Mouse (Mus musculus): ENCODE measurements around the gene Spns2. TPM values are rescaled to one million over a fixed set of nuclear protein-coding genes. Genes with fewer than 3 reads are reported as not detected.

Gene Spns2
- 3.7 and 5.7 TPM in 2 replicates for polyA plus RNA-seq (2015; fragmentation: Nextera tagmentation; extraction: Ambion mirVana)

GRCm38 (mm10) chr11:72489881-72490301, at the start of gene Spns2:
TSS of gene Spns2 (minus strand) at chr11:72489904.
- peaks cover 32% of the 10 kb centered on the region for H3K4me1 ChIP-seq (ENCODE audit: control insufficient read depth, low read depth, low read length)
- H3K4me2 ChIP-seq (ENCODE audit: low read depth, low read length), result peak within 1 kb of the TSS; percentile 90
- WGBS (ENCODE audit: insufficient replicate concordance), result under 1% methylated on average over 42 of the region's 42 CpGs
- peak within 1 kb of the TSS; percentile 62 for H3K4me3 ChIP-seq (ENCODE audit: low read depth, low read length)
- no peaks in the 10 kb centered on the region for H3K9me3 ChIP-seq (replicated peaks; ENCODE audit: control insufficient read depth, low read length)
- H3K27ac ChIP-seq (ENCODE audit: low read length), result no peak within 1 kb of the TSS
- H3K36me3 ChIP-seq (ENCODE audit: control insufficient read depth, insufficient read depth), result no peaks in the 10 kb centered on the region
- peak; percentile 89 for ATAC-seq (ENCODE audit: low read depth)
- peak within 1 kb of the TSS; percentile 31 for H3K9ac ChIP-seq (ENCODE audit: low read depth, low read length)
- H3K27me3 ChIP-seq (ENCODE audit: control insufficient read depth, insufficient read depth, low read depth, low read length), result peaks cover 25% of the 10 kb centered on the region

GRCm38 (mm10) chr11:72538811-72539210, 49.1 kb upstream of the Spns2 start:
- Histone ChIP-seq H3K36me3 (ENCODE audit: control insufficient read depth, insufficient read depth) (no peaks in the 10 kb centered on the region), H3K9ac (ENCODE audit: low read depth, low read length) (no peak overlapping the region), H3K27ac (ENCODE audit: low read length) (no peak overlapping the region), H3K4me1 (ENCODE audit: control insufficient read depth, low read depth, low read length) (peaks cover 9% of the 10 kb centered on the region), H3K4me3 (ENCODE audit: low read depth, low read length) (no peak overlapping the region), H3K9me3 (replicated peaks; ENCODE audit: control insufficient read depth, low read length) (no peaks in the 10 kb centered on the region), H3K4me2 (ENCODE audit: low read depth, low read length) (no peak overlapping the region), H3K27me3 (ENCODE audit: control insufficient read depth, insufficient read depth, low read depth, low read length) (no peaks in the 10 kb centered on the region)
- ATAC-seq (ENCODE audit: low read depth), result no peak
- WGBS (ENCODE audit: insufficient replicate concordance), result 75% methylated on average over 7 of the region's 7 CpGs

- Histone ChIP-seq H3K4me2 (ENCODE audit: low read depth, low read length) (no peak overlapping the region), H3K36me3 (ENCODE audit: control insufficient read depth, insufficient read depth) (no peaks in the 10 kb centered on the region), H3K27ac (ENCODE audit: low read length) (no peak overlapping the region), H3K9me3 (replicated peaks; ENCODE audit: control insufficient read depth, low read length) (no peaks in the 10 kb centered on the region), H3K4me3 (ENCODE audit: low read depth, low read length) (no peak overlapping the region), H3K27me3 (ENCODE audit: control insufficient read depth, insufficient read depth, low read depth, low read length) (no peaks in the 10 kb centered on the region), H3K9ac (ENCODE audit: low read depth, low read length) (no peak overlapping the region), H3K4me1 (ENCODE audit: control insufficient read depth, low read depth, low read length) (peaks cover 9% of the 10 kb centered on the region)
- peak; percentile 54 for ATAC-seq (ENCODE audit: low read depth)
- 36% methylated on average over 8 of the region's 8 CpGs for WGBS (ENCODE audit: insufficient replicate concordance)
Measured at GRCm38 (mm10) chr11:72538037-72538755, 48.5 kb upstream of the Spns2 start.

GRCm38 (mm10) chr11:72537503-72537902, 47.8 kb upstream of the Spns2 start:
- Histone ChIP-seq H3K4me2 (ENCODE audit: low read depth, low read length) (no peak overlapping the region), H3K27ac (ENCODE audit: low read length) (no peak overlapping the region), H3K36me3 (ENCODE audit: control insufficient read depth, insufficient read depth) (no peaks in the 10 kb centered on the region), H3K9ac (ENCODE audit: low read depth, low read length) (no peak overlapping the region), H3K9me3 (replicated peaks; ENCODE audit: control insufficient read depth, low read length) (no peaks in the 10 kb centered on the region), H3K4me3 (ENCODE audit: low read depth, low read length) (no peak overlapping the region), H3K27me3 (ENCODE audit: control insufficient read depth, insufficient read depth, low read depth, low read length) (no peaks in the 10 kb centered on the region), H3K4me1 (ENCODE audit: control insufficient read depth, low read depth, low read length) (peaks cover 9% of the 10 kb centered on the region)
- 66% methylated on average over 2 of the region's 2 CpGs for WGBS (ENCODE audit: insufficient replicate concordance)
- no peak for ATAC-seq (ENCODE audit: low read depth)

GRCm38 (mm10) chr11:72535519-72535918, 45.8 kb upstream of the Spns2 start:
- no peaks in the 10 kb centered on the region for H3K27me3 ChIP-seq (ENCODE audit: control insufficient read depth, insufficient read depth, low read depth, low read length)
- no peak overlapping the region for H3K4me3 ChIP-seq (ENCODE audit: low read depth, low read length)
- ATAC-seq (ENCODE audit: low read depth), result no peak
- no peaks in the 10 kb centered on the region for H3K9me3 ChIP-seq (replicated peaks; ENCODE audit: control insufficient read depth, low read length)
- 72% methylated on average over 3 of the region's 3 CpGs for WGBS (ENCODE audit: insufficient replicate concordance)
- H3K27ac ChIP-seq (ENCODE audit: low read length), result no peak overlapping the region
- no peaks in the 10 kb centered on the region for H3K36me3 ChIP-seq (ENCODE audit: control insufficient read depth, insufficient read depth)
- H3K9ac ChIP-seq (ENCODE audit: low read depth, low read length), result no peak overlapping the region
- H3K4me1 ChIP-seq (ENCODE audit: control insufficient read depth, low read depth, low read length), result peaks cover 9% of the 10 kb centered on the region
- H3K4me2 ChIP-seq (ENCODE audit: low read depth, low read length), result no peak overlapping the region

- WGBS (ENCODE audit: insufficient replicate concordance), result 56% methylated on average over 3 of the region's 3 CpGs
- ATAC-seq (ENCODE audit: low read depth), result no peak
- H3K27me3 ChIP-seq (ENCODE audit: control insufficient read depth, insufficient read depth, low read depth, low read length), result no peaks in the 10 kb centered on the region
Measured at GRCm38 (mm10) chr11:72532890-72533289, 43.2 kb upstream of the Spns2 start.

GRCm38 (mm10) chr11:72531632-72532031, 41.9 kb upstream of the Spns2 start:
- no peak for ATAC-seq (ENCODE audit: low read depth)

More at GRCm38 (mm10) chr11:72532890-72533289, 43.2 kb upstream of the Spns2 start:
- H3K9me3 ChIP-seq (replicated peaks; ENCODE audit: control insufficient read depth, low read length), result no peaks in the 10 kb centered on the region
- no peak overlapping the region for H3K27ac ChIP-seq (ENCODE audit: low read length)
- no peaks in the 10 kb centered on the region for H3K36me3 ChIP-seq (ENCODE audit: control insufficient read depth, insufficient read depth)
- H3K4me2 ChIP-seq (ENCODE audit: low read depth, low read length), result no peak overlapping the region
- peaks cover 4% of the 10 kb centered on the region for H3K4me1 ChIP-seq (ENCODE audit: control insufficient read depth, low read depth, low read length)
- H3K9ac ChIP-seq (ENCODE audit: low read depth, low read length), result no peak overlapping the region
- no peak overlapping the region for H3K4me3 ChIP-seq (ENCODE audit: low read depth, low read length)

GRCm38 (mm10) chr11:72531144-72531543, 41.4 kb upstream of the Spns2 start:
- H3K27me3 ChIP-seq (ENCODE audit: control insufficient read depth, insufficient read depth, low read depth, low read length), result no peaks in the 10 kb centered on the region
- ATAC-seq (ENCODE audit: low read depth), result no peak

More at GRCm38 (mm10) chr11:72531632-72532031, 41.9 kb upstream of the Spns2 start:
- no peak overlapping the region for H3K9ac ChIP-seq (ENCODE audit: low read depth, low read length)
- H3K4me1 ChIP-seq (ENCODE audit: control insufficient read depth, low read depth, low read length), result no peaks in the 10 kb centered on the region
- no peak overlapping the region for H3K27ac ChIP-seq (ENCODE audit: low read length)
- H3K9me3 ChIP-seq (replicated peaks; ENCODE audit: control insufficient read depth, low read length), result no peaks in the 10 kb centered on the region
- no peaks in the 10 kb centered on the region for H3K27me3 ChIP-seq (ENCODE audit: control insufficient read depth, insufficient read depth, low read depth, low read length)
- H3K4me3 ChIP-seq (ENCODE audit: low read depth, low read length), result no peak overlapping the region
- no peak overlapping the region for H3K4me2 ChIP-seq (ENCODE audit: low read depth, low read length)
- 68% methylated on average over 1 of the region's 1 CpGs for WGBS (ENCODE audit: insufficient replicate concordance)
- H3K36me3 ChIP-seq (ENCODE audit: control insufficient read depth, insufficient read depth), result no peaks in the 10 kb centered on the region

GRCm38 (mm10) chr11:72526190-72526589, 36.5 kb upstream of the Spns2 start:
- 62% methylated on average over 4 of the region's 4 CpGs for WGBS (ENCODE audit: insufficient replicate concordance)
- H3K4me2 ChIP-seq (ENCODE audit: low read depth, low read length), result no peak overlapping the region
- H3K9ac ChIP-seq (ENCODE audit: low read depth, low read length), result no peak overlapping the region

More at GRCm38 (mm10) chr11:72531144-72531543, 41.4 kb upstream of the Spns2 start:
- no peak overlapping the region for H3K9ac ChIP-seq (ENCODE audit: low read depth, low read length)
- no peak overlapping the region for H3K27ac ChIP-seq (ENCODE audit: low read length)
- H3K4me1 ChIP-seq (ENCODE audit: control insufficient read depth, low read depth, low read length), result no peaks in the 10 kb centered on the region
- H3K36me3 ChIP-seq (ENCODE audit: control insufficient read depth, insufficient read depth), result no peaks in the 10 kb centered on the region
- H3K4me2 ChIP-seq (ENCODE audit: low read depth, low read length), result no peak overlapping the region
- H3K9me3 ChIP-seq (replicated peaks; ENCODE audit: control insufficient read depth, low read length), result no peaks in the 10 kb centered on the region
- 56% methylated on average over 5 of the region's 5 CpGs for WGBS (ENCODE audit: insufficient replicate concordance)
- no peak overlapping the region for H3K4me3 ChIP-seq (ENCODE audit: low read depth, low read length)

More at GRCm38 (mm10) chr11:72526190-72526589, 36.5 kb upstream of the Spns2 start:
- Histone ChIP-seq H3K9me3 (replicated peaks; ENCODE audit: control insufficient read depth, low read length) (no peaks in the 10 kb centered on the region), H3K27ac (ENCODE audit: low read length) (no peak overlapping the region), H3K36me3 (ENCODE audit: control insufficient read depth, insufficient read depth) (no peaks in the 10 kb centered on the region), H3K4me1 (ENCODE audit: control insufficient read depth, low read depth, low read length) (no peaks in the 10 kb centered on the region), H3K4me3 (ENCODE audit: low read depth, low read length) (no peak overlapping the region), H3K27me3 (ENCODE audit: control insufficient read depth, insufficient read depth, low read depth, low read length) (no peaks in the 10 kb centered on the region)
- no peak for ATAC-seq (ENCODE audit: low read depth)
